Mouse (Mus musculus) intestine, postnatal 0 days (tissue): ENCODE measurements at regions not wholly inside any gene's neighbourhood (a gene's known extent, or its start where the extent isn't known, plus 50 kb on each side); places are given as distances from the start of the nearest gene placed in this dataset.

Experiments
- ATAC-seq: fragments of 200-750 bp; cut with Nextera tagmentation; 2 replicates; pipeline ENCODE4 v1.8.0; 2017; ENCODE audit warnings: mild to moderate bottlenecking, moderate TSS enrichment, moderate library complexity
- H3K27ac ChIP-seq: fragments of 300-500 bp; sonication (generic); 2 replicates; pipeline ENCODE4 v1.5.1; 2014; ENCODE audit warnings: mild to moderate bottlenecking, low read depth, low read length, moderate library complexity
- H3K27me3 ChIP-seq: fragments of 300-500 bp; sonication (generic); replicated peaks from 2 replicates; pipeline ENCODE4 v1.6.1; 2014; ENCODE audit warnings: low read length, mixed read lengths; ENCODE audit not compliant: control insufficient read depth, insufficient read depth
- H3K36me3 ChIP-seq: fragments of 300-500 bp; sonication (generic); 2 replicates; pipeline ENCODE4 v1.6.1; 2014; ENCODE audit warnings: mild to moderate bottlenecking, moderate library complexity; ENCODE audit not compliant: control insufficient read depth, insufficient read depth
- H3K4me1 ChIP-seq: fragments of 300-500 bp; sonication (generic); replicated peaks from 2 replicates; pipeline ENCODE4 v1.6.1; 2014; ENCODE audit warnings: antibody characterized with exemption, low read length, mixed read lengths; ENCODE audit not compliant: control insufficient read depth, insufficient read depth
- H3K4me2 ChIP-seq: fragments of 300-500 bp; sonication (generic); replicated peaks from 2 replicates; pipeline ENCODE4 v1.6.1; 2014; ENCODE audit warnings: low read depth, mild to moderate bottlenecking, moderate library complexity
- H3K4me3 ChIP-seq: fragments of 300-500 bp; sonication (generic); 2 replicates; pipeline ENCODE4 v1.5.1; 2014; ENCODE audit warnings: low read depth, low read length
- H3K9ac ChIP-seq: fragments of 300-500 bp; sonication (generic); 2 replicates; pipeline ENCODE4 v1.6.1; 2014; ENCODE audit warnings: mild to moderate bottlenecking, low read depth, low read length
- H3K9me3 ChIP-seq: fragments of 300-500 bp; sonication (generic); 2 replicates; pipeline ENCODE4 v1.6.1; 2016; ENCODE audit warnings: mixed run types; ENCODE audit not compliant: control insufficient read depth
- CTCF ChIP-seq: sonication (generic); IDR thresholded peaks from 2 replicates; pipeline ENCODE4 v1.5.1; 2016; ENCODE audit warnings: low read depth, mild to moderate bottlenecking, control low read depth, antibody characterized with exemption, moderate library complexity
- WGBS: fragments of 180-500 bp; shearing (Covaris S2); extraction: QIAGEN DNeasy Blood & Tissue Kit; methylation state at CpG from one replicate; pipeline ENCODE4 v1.1.7; 2014; 5-methylcytosine and 5-hydroxymethylcytosine counted together

GRCm38 (mm10) chr17:93665889-93666288 lies 467.1 kb downstream of the Adcyap1 start:
- Histone ChIP-seq H3K27me3 (no peaks in the 10 kb centered on the region), H3K27ac (no peak overlapping the region), H3K4me1 (no peaks in the 10 kb centered on the region), H3K9me3 (no peaks in the 10 kb centered on the region), H3K4me2 (no peak overlapping the region), H3K36me3 (no peaks in the 10 kb centered on the region), H3K4me3 (no peak overlapping the region), H3K9ac (no peak overlapping the region)
- WGBS = 49% methylated on average over 1 of the region's 1 CpGs
- no peak for TF ChIP-seq CTCF
- ATAC-seq = no peak

GRCm38 (mm10) chr17:93676366-93676962 lies 477.6 kb downstream of the Adcyap1 start:
- Histone ChIP-seq H3K27me3 (no peaks in the 10 kb centered on the region), H3K27ac (no peak overlapping the region), H3K4me1 (no peaks in the 10 kb centered on the region), H3K9ac (no peak overlapping the region), H3K4me2 (no peak overlapping the region), H3K4me3 (no peak overlapping the region), H3K9me3 (no peaks in the 10 kb centered on the region), H3K36me3 (no peaks in the 10 kb centered on the region)
- 63% methylated on average over 5 of the region's 5 CpGs for WGBS
- TF ChIP-seq CTCF = no peak
- no peak for ATAC-seq

DNA sequence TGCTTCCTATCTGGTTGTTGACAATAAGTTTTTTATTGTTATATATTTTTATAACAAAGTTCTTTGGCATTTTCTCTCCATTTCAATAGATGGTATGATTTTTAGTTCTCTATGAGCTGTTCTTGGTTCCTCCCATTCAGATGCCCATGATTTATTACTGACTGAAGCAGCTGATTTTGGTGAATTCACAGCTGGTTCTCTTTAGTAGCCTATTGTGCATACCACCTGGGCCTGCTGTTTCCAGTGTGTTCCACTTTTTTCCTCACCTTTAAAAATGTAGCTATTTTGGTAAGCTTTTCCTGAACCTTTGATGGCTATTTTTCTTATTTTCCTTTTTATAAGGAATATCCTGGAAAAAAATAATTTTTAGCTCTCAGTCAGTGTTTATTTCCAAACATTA lies 501.9 kb downstream of the Adcyap1 start:
- no peak overlapping the region for H3K9ac ChIP-seq
- TF ChIP-seq CTCF = no peak
- no peaks in the 10 kb centered on the region for H3K9me3 ChIP-seq
- no peaks in the 10 kb centered on the region for H3K4me1 ChIP-seq
- no peak overlapping the region for H3K4me2 ChIP-seq
- ATAC-seq = no peak
- no peaks in the 10 kb centered on the region for H3K36me3 ChIP-seq
- H3K4me3 ChIP-seq = no peak overlapping the region
- no peaks in the 10 kb centered on the region for H3K27me3 ChIP-seq
- H3K27ac ChIP-seq = no peak overlapping the region

DNA sequence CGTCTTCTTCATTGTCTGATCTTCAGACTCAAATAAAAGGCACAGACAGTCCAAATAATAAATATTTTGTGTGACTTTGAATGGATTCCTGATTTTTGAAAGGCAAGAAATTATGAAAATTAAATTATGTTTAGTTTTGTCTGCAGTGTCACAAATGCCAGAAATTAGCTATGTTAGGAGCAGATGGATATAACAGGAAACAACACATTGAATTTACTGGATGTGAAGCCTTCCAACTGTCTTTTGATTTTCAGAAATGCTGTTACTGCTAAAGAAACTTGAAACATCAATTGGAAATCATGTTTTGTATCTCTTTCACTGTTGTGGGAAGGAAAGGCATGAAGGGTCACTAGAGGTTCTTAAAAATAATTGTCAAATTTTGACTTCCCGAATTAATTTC lies 518.8 kb downstream of the Adcyap1 start:
- no peak for ATAC-seq
- WGBS = 86% methylated on average over 2 of the region's 2 CpGs
- no peaks in the 10 kb centered on the region for H3K4me1 ChIP-seq

DNA sequence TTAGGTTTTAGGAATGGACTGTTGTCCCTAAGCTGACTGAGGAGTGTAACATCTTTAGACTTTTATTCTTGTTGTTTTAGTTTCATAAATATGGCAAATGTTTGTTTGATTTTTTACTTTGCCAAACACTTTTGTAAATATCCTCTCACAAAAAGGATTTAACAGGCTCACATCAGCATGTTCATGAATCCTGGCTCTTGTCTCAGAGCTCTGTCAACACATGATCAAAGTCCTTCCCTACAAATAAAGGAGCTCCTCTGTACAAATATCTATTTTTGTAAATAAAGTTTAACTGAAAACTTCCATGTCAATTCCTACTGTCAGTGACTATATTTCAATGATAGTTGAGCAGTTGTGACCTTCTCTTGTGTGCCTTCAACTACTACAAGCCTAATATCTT lies 542.5 kb downstream of the Adcyap1 start:
- no peak for TF ChIP-seq CTCF
- no peak overlapping the region for H3K27ac ChIP-seq
- no peaks in the 10 kb centered on the region for H3K9me3 ChIP-seq
- no peak for ATAC-seq
- H3K36me3 ChIP-seq = no peaks in the 10 kb centered on the region
- no peaks in the 10 kb centered on the region for H3K4me1 ChIP-seq
- H3K4me3 ChIP-seq = no peak overlapping the region
- H3K27me3 ChIP-seq = no peaks in the 10 kb centered on the region
- no peak overlapping the region for H3K4me2 ChIP-seq
- H3K9ac ChIP-seq = no peak overlapping the region

More for the DNA sequence above, 518.8 kb downstream of the Adcyap1 start:
- Histone ChIP-seq H3K27ac (no peak overlapping the region), H3K4me3 (no peak overlapping the region), H3K36me3 (no peaks in the 10 kb centered on the region), H3K9ac (no peak overlapping the region), H3K4me2 (no peak overlapping the region), H3K9me3 (no peaks in the 10 kb centered on the region), H3K27me3 (no peaks in the 10 kb centered on the region)
- no peak for TF ChIP-seq CTCF

DNA sequence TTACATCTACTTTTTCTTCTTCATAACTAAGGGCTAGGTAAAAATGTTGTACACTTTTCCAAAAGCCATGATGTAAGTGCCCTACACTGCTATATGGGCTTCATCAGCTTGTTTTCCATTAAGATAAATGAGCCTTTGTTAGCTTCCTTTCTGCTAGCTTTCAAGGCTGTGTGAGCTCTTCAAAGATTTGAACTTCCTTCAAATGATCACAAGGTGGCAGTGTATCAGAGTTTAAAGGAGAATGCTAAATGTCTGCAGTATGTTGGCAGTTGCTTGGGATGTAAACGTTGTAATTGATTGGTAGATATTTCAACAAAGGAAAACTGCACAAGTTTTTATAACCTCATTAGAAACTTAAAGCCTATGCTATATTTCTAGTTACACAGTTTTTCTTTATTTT lies 563.5 kb downstream of the Adcyap1 start:
- no peaks in the 10 kb centered on the region for H3K9me3 ChIP-seq
- H3K27ac ChIP-seq = no peak overlapping the region
- H3K4me3 ChIP-seq = no peak overlapping the region
- ATAC-seq = no peak
- WGBS = 9% methylated on average over 1 of the region's 1 CpGs
- no peaks in the 10 kb centered on the region for H3K36me3 ChIP-seq
- H3K9ac ChIP-seq = no peak overlapping the region
- peak; percentile 64 for TF ChIP-seq CTCF
- H3K4me1 ChIP-seq = no peaks in the 10 kb centered on the region
- H3K27me3 ChIP-seq = no peaks in the 10 kb centered on the region
- no peak overlapping the region for H3K4me2 ChIP-seq
